Mouse (Mus musculus): ENCODE measurements around the gene Pamr1. TPM values are rescaled to one million over a fixed set of nuclear protein-coding genes. Genes with fewer than 3 reads are reported as not detected.

Gene Pamr1
- total RNA-seq (2017) = 0.58 TPM in 1 of 2 replicates, not detected in the other

- no peak for ATAC-seq (ENCODE audit: extremely low read depth, insufficient number of reproducible peaks, low FRiP score, poor library complexity, severe bottlenecking)
Observed at GRCm38 (mm10) chr2:102549611-102550266, at the start of gene Pamr1. Gene Pamr1 (plus strand): TSS chr2:102550012.

GRCm38 (mm10) chr2:102507633-102508032 lies 42.2 kb upstream of the Pamr1 start:
- no peak for ATAC-seq (ENCODE audit: extremely low read depth, insufficient number of reproducible peaks, low FRiP score, poor library complexity, severe bottlenecking)

GRCm38 (mm10) chr2:102508154-102508553 lies 41.7 kb upstream of the Pamr1 start:
- no peak for ATAC-seq (ENCODE audit: extremely low read depth, insufficient number of reproducible peaks, low FRiP score, poor library complexity, severe bottlenecking)

- no peak for ATAC-seq (ENCODE audit: extremely low read depth, insufficient number of reproducible peaks, low FRiP score, poor library complexity, severe bottlenecking)
Observed at GRCm38 (mm10) chr2:102519956-102520355, 29.9 kb upstream of the Pamr1 start.

GRCm38 (mm10) chr2:102527563-102527962 lies 22.2 kb upstream of the Pamr1 start:
- no peak for ATAC-seq (ENCODE audit: extremely low read depth, insufficient number of reproducible peaks, low FRiP score, poor library complexity, severe bottlenecking)

GRCm38 (mm10) chr2:102533437-102533836 lies 16.4 kb upstream of the Pamr1 start:
- no peak for ATAC-seq (ENCODE audit: extremely low read depth, insufficient number of reproducible peaks, low FRiP score, poor library complexity, severe bottlenecking)

- ATAC-seq (ENCODE audit: extremely low read depth, insufficient number of reproducible peaks, low FRiP score, poor library complexity, severe bottlenecking) = no peak
Observed at GRCm38 (mm10) chr2:102536766-102537165, 13.0 kb upstream of the Pamr1 start.

- ATAC-seq (ENCODE audit: extremely low read depth, insufficient number of reproducible peaks, low FRiP score, poor library complexity, severe bottlenecking) = no peak
Observed at GRCm38 (mm10) chr2:102540438-102541230, 9.2 kb upstream of the Pamr1 start.

GRCm38 (mm10) chr2:102541404-102542125 lies 8.2 kb upstream of the Pamr1 start:
- no peak for ATAC-seq (ENCODE audit: extremely low read depth, insufficient number of reproducible peaks, low FRiP score, poor library complexity, severe bottlenecking)

- no peak for ATAC-seq (ENCODE audit: extremely low read depth, insufficient number of reproducible peaks, low FRiP score, poor library complexity, severe bottlenecking)
Observed at GRCm38 (mm10) chr2:102543961-102544719, 5.7 kb upstream of the Pamr1 start.

- no peak for ATAC-seq (ENCODE audit: extremely low read depth, insufficient number of reproducible peaks, low FRiP score, poor library complexity, severe bottlenecking)
Observed at GRCm38 (mm10) chr2:102550910-102551582, 1.2 kb downstream of the Pamr1 start.

- no peak for ATAC-seq (ENCODE audit: extremely low read depth, insufficient number of reproducible peaks, low FRiP score, poor library complexity, severe bottlenecking)
Observed at GRCm38 (mm10) chr2:102551594-102551993, 1.8 kb downstream of the Pamr1 start.

- ATAC-seq (ENCODE audit: extremely low read depth, insufficient number of reproducible peaks, low FRiP score, poor library complexity, severe bottlenecking) = no peak
Observed at GRCm38 (mm10) chr2:102552095-102552537, 2.3 kb downstream of the Pamr1 start.

- ATAC-seq (ENCODE audit: extremely low read depth, insufficient number of reproducible peaks, low FRiP score, poor library complexity, severe bottlenecking) = no peak
Observed at GRCm38 (mm10) chr2:102557085-102557484, 7.3 kb downstream of the Pamr1 start.

- no peak for ATAC-seq (ENCODE audit: extremely low read depth, insufficient number of reproducible peaks, low FRiP score, poor library complexity, severe bottlenecking)
Observed at GRCm38 (mm10) chr2:102558965-102559364, 9.2 kb downstream of the Pamr1 start.

- no peak for ATAC-seq (ENCODE audit: extremely low read depth, insufficient number of reproducible peaks, low FRiP score, poor library complexity, severe bottlenecking)
Observed at GRCm38 (mm10) chr2:102563848-102564247, 14.0 kb downstream of the Pamr1 start.

- ATAC-seq (ENCODE audit: extremely low read depth, insufficient number of reproducible peaks, low FRiP score, poor library complexity, severe bottlenecking) = no peak
Observed at GRCm38 (mm10) chr2:102579248-102579647, 29.4 kb downstream of the Pamr1 start.

GRCm38 (mm10) chr2:102589977-102590376 lies 40.2 kb downstream of the Pamr1 start:
- ATAC-seq (ENCODE audit: extremely low read depth, insufficient number of reproducible peaks, low FRiP score, poor library complexity, severe bottlenecking) = no peak

Data from neutrophil, adult 5-6 weeks (primary cell).